Mouse (Mus musculus) CH12.LX (cell line): Measurements from ENCODE around the gene Fastkd5. TPM values are rescaled to one million over a fixed set of nuclear protein-coding genes. Genes with fewer than 3 reads are reported as not detected.

Source experiments
- DNase-seq: peaks from one replicate; pipeline ENCODE4 v3.0.0-alpha.2; 2013; ENCODE audit errors: extremely low read depth
- H3K27ac ChIP-seq: 2 replicates; pipeline ENCODE4 v1.5.1; 2012; ENCODE audit warnings: low read depth, mild to moderate bottlenecking, control low read depth, moderate library complexity; ENCODE audit not compliant: insufficient read depth
- H3K27me3 ChIP-seq: replicated peaks from 2 replicates; pipeline ENCODE3; 2012; ENCODE audit warnings: inconsistent platforms
- H3K36me3 ChIP-seq, 2 experiments: replicated peaks in 1 of 2; 2 replicates each; pipeline versions ENCODE3 to v1.6.1; 2012; ENCODE audit warnings: inconsistent platforms in 1 of 2, low read length in 1 of 2, mild to moderate bottlenecking in 1 of 2, mixed read lengths in 1 of 2, moderate library complexity in 1 of 2; ENCODE audit not compliant: control insufficient read depth in 1 of 2, insufficient read depth in 1 of 2
- H3K4me1 ChIP-seq, 2 experiments: 2 replicates each; pipeline ENCODE4 v1.6.1; 2012; ENCODE audit warnings: inconsistent platforms in 1 of 2, moderate library complexity in 1 of 2; ENCODE audit not compliant: insufficient read depth in 2 of 2, control insufficient read depth in 1 of 2
- H3K4me2 ChIP-seq: 2 replicates; pipeline ENCODE4 v1.6.1; 2012; ENCODE audit warnings: low read depth, mild to moderate bottlenecking, control low read depth; ENCODE audit not compliant: poor library complexity, insufficient read depth, severe bottlenecking
- H3K4me3 ChIP-seq, 3 experiments: fragments of 150-350 bp in 1 of 3; sonication (generic) in 1 of 3; replicated peaks in 1 of 3; 2 replicates each; pipeline versions ENCODE3 to v1.5.1; 2011 to 2012; ENCODE audit warnings: low read depth in 2 of 3, low read length in 2 of 3, mild to moderate bottlenecking in 2 of 3, moderate library complexity in 2 of 3, control low read depth in 1 of 3, improper control_type of control experiment in 1 of 3, inconsistent platforms in 1 of 3, mixed read lengths in 1 of 3; ENCODE audit not compliant: poor library complexity in 1 of 3
- H3K79me2 ChIP-seq: replicated peaks from 2 replicates; pipeline ENCODE4 v1.6.1; 2012; ENCODE audit warnings: mild to moderate bottlenecking, moderate library complexity; ENCODE audit not compliant: control insufficient read depth, poor library complexity, insufficient read depth, severe bottlenecking; ENCODE audit errors: extremely low read depth
- H3K9ac ChIP-seq: 2 replicates; pipeline ENCODE4 v1.6.1; 2012; ENCODE audit warnings: low read depth, mild to moderate bottlenecking, control low read depth, moderate library complexity; ENCODE audit not compliant: insufficient read depth
- H3K9me3 ChIP-seq: replicated peaks from 2 replicates; pipeline ENCODE3; 2012; ENCODE audit warnings: low read length, inconsistent platforms, mixed read lengths
- CHD1 ChIP-seq: IDR thresholded peaks from 2 replicates; pipeline ENCODE4 v1.6.1; 2012; ENCODE audit warnings: low read depth, low read length, improper control_type of control experiment, inconsistent platforms
- CHD2 ChIP-seq: IDR thresholded peaks from 2 replicates; pipeline ENCODE4 v1.6.1; 2011; ENCODE audit warnings: low read length, improper control_type of control experiment
- CTCF ChIP-seq, 2 experiments: IDR thresholded peaks in 1 of 2; conservative IDR thresholded peaks in 1 of 2; 2 replicates each; pipeline ENCODE4 v1.5.1; 2011 to 2012; ENCODE audit warnings: low read depth in 2 of 2, low read length in 2 of 2, improper control_type of control experiment in 1 of 2, inconsistent platforms in 1 of 2, mild to moderate bottlenecking in 1 of 2, moderate library complexity in 1 of 2
- E2F4 ChIP-seq: IDR thresholded peaks from 2 replicates; pipeline ENCODE4 v1.6.1; 2011; ENCODE audit warnings: low read depth, low read length, improper control_type of control experiment; ENCODE audit not compliant: insufficient replicate concordance
- ELF1 ChIP-seq: IDR thresholded peaks from 2 replicates; pipeline ENCODE4 v1.6.1; 2014; ENCODE audit warnings: low read depth, mild to moderate bottlenecking, inconsistent platforms, low read length, improper control_type of control experiment
- HCFC1 ChIP-seq: IDR thresholded peaks from 2 replicates; pipeline ENCODE4 v1.6.1; 2012; ENCODE audit warnings: low read depth, mild to moderate bottlenecking, inconsistent platforms, low read length, improper control_type of control experiment
- IRF4 ChIP-seq: IDR thresholded peaks from 2 replicates; pipeline ENCODE4 v1.6.1; 2014; ENCODE audit warnings: low read depth, mild to moderate bottlenecking, inconsistent platforms, low read length, improper control_type of control experiment
- KAT2A ChIP-seq: IDR thresholded peaks from 2 replicates; pipeline ENCODE4 v1.6.1; 2012; ENCODE audit warnings: low read length, improper control_type of control experiment, inconsistent platforms; ENCODE audit not compliant: insufficient replicate concordance
- MAX ChIP-seq: IDR thresholded peaks from 2 replicates; pipeline ENCODE4 v1.6.1; 2011; ENCODE audit warnings: low read length, improper control_type of control experiment
- MAZ ChIP-seq: IDR thresholded peaks from 2 replicates; pipeline ENCODE4 v1.6.1; 2012; ENCODE audit warnings: low read depth, mild to moderate bottlenecking, inconsistent platforms, low read length, improper control_type of control experiment, moderate library complexity
- MEF2A ChIP-seq: IDR thresholded peaks from 2 replicates; pipeline ENCODE4 v1.6.1; 2014; ENCODE audit warnings: low read depth, mild to moderate bottlenecking, inconsistent platforms, low read length, improper control_type of control experiment, borderline replicate concordance
- MXI1 ChIP-seq: IDR thresholded peaks from 2 replicates; pipeline ENCODE4 v1.6.1; 2011; ENCODE audit warnings: mild to moderate bottlenecking, low read depth, low read length, improper control_type of control experiment
- MYC ChIP-seq: IDR thresholded peaks from 2 replicates; pipeline ENCODE4 v1.6.1; 2011; ENCODE audit warnings: low read depth, mild to moderate bottlenecking, improper control_type of control experiment, low read length
- POLR2A ChIP-seq: IDR thresholded peaks from 2 replicates; pipeline ENCODE4 v1.6.1; 2011; ENCODE audit warnings: low read depth, mild to moderate bottlenecking, improper control_type of control experiment, low read length
- POLR2AphosphoS2 ChIP-seq: IDR thresholded peaks from 2 replicates; pipeline ENCODE4 v1.6.1; 2011; ENCODE audit warnings: low read depth, low read length, improper control_type of control experiment
- RAD21 ChIP-seq: IDR thresholded peaks from 2 replicates; pipeline ENCODE4 v1.6.1; 2011; ENCODE audit warnings: low read depth, mild to moderate bottlenecking, low read length, improper control_type of control experiment, moderate library complexity
- SIN3A ChIP-seq: IDR thresholded peaks from 2 replicates; pipeline ENCODE4 v1.6.1; 2012; ENCODE audit warnings: low read length, improper control_type of control experiment, inconsistent platforms
- SMC3 ChIP-seq: IDR thresholded peaks from 2 replicates; pipeline ENCODE4 v1.6.1; 2011; ENCODE audit warnings: low read depth, low read length, improper control_type of control experiment
- ZC3H11A ChIP-seq: IDR thresholded peaks from 2 replicates; pipeline ENCODE4 v1.6.1; 2012; ENCODE audit warnings: low read depth, mild to moderate bottlenecking, inconsistent platforms, low read length, improper control_type of control experiment
- ZMIZ1 ChIP-seq: IDR thresholded peaks from 2 replicates; pipeline ENCODE4 v1.6.1; 2012; ENCODE audit warnings: low read depth, mild to moderate bottlenecking, inconsistent platforms, low read length, improper control_type of control experiment
- dilution Hi-C: fragments of 300-500 bp; cut with MboI; formaldehyde crosslinking; loops from 2 replicates; pipeline ENCODE4 v1.14.3; 2020; ENCODE audit warnings: low sequenced_read_pairs; ENCODE audit not compliant: extremely low pct_unique_long_range_greater_than_20kb, extremely low pct_ligation_motif_present
- in situ Hi-C: fragments of 300-500 bp; cut with MboI; formaldehyde crosslinking; loops from 3 replicates; pipeline ENCODE4 v1.14.3; 2019; ENCODE audit warnings: low sequenced_read_pairs, low pct_ligation_motif_present, low pct_unique_long_range_greater_than_20kb, mixed read lengths
- polyA plus RNA-seq: library from polyadenylated mRNA; unstranded; fragments of >175 nt; gene quantifications from 2 replicates; pipeline ENCODE4 v1.2.1, GENCODE M21; 2012; ENCODE audit warnings: low read depth; ENCODE audit not compliant: insufficient read length
- total RNA-seq, 2 experiments: library from RNA; depleted of rRNA; stranded (reverse); fragments of 300-350 nt in 1 of 2; fragments of >200 nt in 1 of 2; gene quantifications; 2 replicates each; pipeline ENCODE4 v1.2.3; 2012 to 2014

Gene Fastkd5
- total and polyA plus RNA-seq, 3 experiments = 6.0 to 14.8 (median 9.1) TPM

DNA sequence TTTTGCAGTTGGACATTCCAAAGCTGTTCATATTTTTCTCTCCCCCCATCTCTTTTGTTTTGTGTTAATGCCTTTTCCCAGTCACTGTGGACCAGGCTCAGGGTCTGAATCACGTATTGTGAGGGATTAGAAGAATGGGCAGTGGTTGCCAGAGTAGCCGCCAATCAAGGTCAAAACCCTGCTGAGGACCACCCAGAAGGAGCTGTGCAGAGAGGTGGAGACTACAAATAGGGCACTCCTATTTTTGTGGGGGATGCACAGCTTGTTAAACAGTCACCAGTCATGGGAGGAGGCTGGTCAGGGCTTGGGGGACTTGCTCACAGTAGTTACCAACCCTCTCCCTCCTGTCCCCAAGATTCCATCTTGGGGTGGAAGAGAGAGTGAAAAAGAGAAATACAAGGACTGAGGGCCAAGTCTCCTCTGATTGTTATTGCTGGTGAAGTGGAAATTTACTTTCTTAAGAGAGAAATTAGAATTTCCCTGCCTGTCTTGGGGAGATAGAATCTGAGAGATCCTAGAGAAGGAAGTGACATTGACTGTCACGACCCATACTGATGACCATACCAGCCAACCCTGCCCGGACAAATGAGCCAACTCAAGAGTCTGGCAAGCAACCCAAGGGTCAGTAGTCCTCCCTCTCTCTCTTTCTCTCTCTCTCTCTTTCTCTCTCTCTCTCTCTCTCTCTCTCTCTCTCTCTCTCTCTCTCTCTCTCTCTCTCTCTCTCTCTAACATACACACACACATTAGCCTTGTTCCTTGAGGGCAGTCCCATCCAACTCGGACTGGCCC lies 3.3 kb upstream of the Fastkd5 start:
- peaks cover 13 to 27% of the 10 kb centered on the region in 2 experiments for H3K4me1 ChIP-seq
- no peak overlapping the region for H3K9ac ChIP-seq
- peaks cover 18% of the 10 kb centered on the region for H3K79me2 ChIP-seq
- TF ChIP-seq KAT2A (no peak), ZC3H11A (no peak), SMC3 (no peak), ELF1 (no peak), IRF4 (no peak), MXI1 (no peak), HCFC1 (no peak), E2F4 (no peak), SIN3A (no peak), RAD21 (no peak), CHD2 (no peak), MEF2A (no peak), CHD1 (no peak), ZMIZ1 (no peak), MAZ (no peak)
- no peak overlapping the region for H3K27ac ChIP-seq
- no peaks in the 10 kb centered on the region for H3K27me3 ChIP-seq
- peaks cover 3 to 34% of the 10 kb centered on the region in 2 experiments for H3K36me3 ChIP-seq
- no peak overlapping the region for H3K4me2 ChIP-seq
- no peak overlapping the region for H3K4me3 ChIP-seq
- dilution Hi-C loops (no loop called here), in situ Hi-C loops (no loop called here)
- H3K9me3 ChIP-seq = no peaks in the 10 kb centered on the region
- DNase-seq = no peak

DNA sequence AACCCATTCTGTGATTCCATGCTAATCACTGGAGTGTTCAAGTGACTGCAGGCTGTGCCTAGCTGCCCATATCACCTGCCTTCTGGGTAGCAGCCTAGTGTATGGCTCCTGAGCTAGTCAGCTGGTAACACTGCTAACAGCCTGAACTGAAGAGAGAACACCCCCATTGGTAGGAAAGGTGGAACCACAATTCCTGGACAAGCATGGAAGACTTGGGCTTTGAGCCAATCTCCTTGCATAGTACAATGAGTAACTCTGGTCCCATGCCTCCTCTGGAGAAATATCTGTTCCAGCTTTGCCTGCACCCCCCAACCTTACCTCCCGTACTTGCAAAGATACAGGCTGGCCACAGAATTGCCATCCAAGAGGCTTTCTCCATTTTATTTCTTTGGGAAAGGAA lies 2.6 kb upstream of the Fastkd5 start:
- no peak overlapping the region for H3K4me3 ChIP-seq
- TF ChIP-seq KAT2A (no peak), POLR2AphosphoS2 (no peak), MAX (no peak), SMC3 (no peak), MYC (no peak), ZC3H11A (no peak), CTCF (conservative IDR thresholded peaks at IDR 0.05 in 1 of 2, IDR thresholded peaks at IDR 0.05 in 1 of 2; ENCODE audit: low read depth in 2 of 2, low read length in 2 of 2) (no peak), POLR2A (no peak), E2F4 (no peak)
- TF ChIP-seq, all 38 proteins: peak for 0
- Histone ChIP-seq H3K27me3 (no peaks in the 10 kb centered on the region), H3K79me2 (peaks cover 25% of the 10 kb centered on the region), H3K36me3 (peaks cover 7 to 40% of the 10 kb centered on the region in 2 experiments), H3K9me3 (no peaks in the 10 kb centered on the region), H3K4me1 (peaks cover 13 to 27% of the 10 kb centered on the region in 2 experiments), H3K9ac (no peak overlapping the region), H3K27ac (no peak overlapping the region), H3K4me2 (no peak overlapping the region)
- DNase-seq = no peak
- dilution Hi-C loops = no loop called here
- in situ Hi-C loops = no loop called here
